Mouse (Mus musculus): Measurements from ENCODE around the gene Itpr2.

DNA sequence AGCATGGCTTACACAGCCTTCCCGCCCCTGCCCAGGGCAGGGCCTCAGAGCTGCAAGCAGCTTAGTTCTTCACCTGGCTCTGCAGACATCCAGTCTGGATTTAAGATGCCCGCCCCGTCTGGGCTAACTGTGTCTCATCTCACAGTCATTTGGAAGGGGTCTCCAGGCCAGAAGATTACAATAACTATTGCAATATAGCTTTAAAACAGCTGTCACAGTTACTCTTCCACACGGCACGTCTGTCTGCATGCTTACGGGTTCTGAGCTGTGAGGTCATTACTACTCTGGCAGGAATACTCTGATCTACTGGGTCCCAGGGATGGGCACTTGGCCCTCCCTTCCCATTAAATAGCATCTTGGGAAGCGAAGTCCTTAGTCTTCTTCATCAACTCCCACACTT lies 393.3 kb downstream of the Itpr2 start:
- TF ChIP-seq GATA1 (IDR thresholded peaks at IDR 0.05; ENCODE audit: low read length) (no peak), TAL1 (IDR thresholded peaks at IDR 0.05; ENCODE audit: low read length) (no peak)
